Mouse (Mus musculus): ENCODE data around the gene Plxna1. TPM values are rescaled to one million over a fixed set of nuclear protein-coding genes. Genes with fewer than 3 reads are reported as not detected.

Plxna1 gene
- total RNA-seq, 2 experiments from 2014 or later, result 10.9 to 13.0 TPM

- DNase-seq, result no peak
- intact Hi-C loops (cut with DNase I), result no loop called here
- TF ChIP-seq CTCF (IDR thresholded peaks at IDR 0.05), result no peak
- no peak overlapping the region for H3K4me3 ChIP-seq
- H3K27ac ChIP-seq, result no peak overlapping the region
Measured at GRCm38 (mm10) chr6:89386956-89387355, 24.5 kb upstream of the Plxna1 start.

GRCm38 (mm10) chr6:89384699-89385098 lies 22.3 kb upstream of the Plxna1 start:
- no peak for TF ChIP-seq CTCF (IDR thresholded peaks at IDR 0.05)
- intact Hi-C loops (cut with DNase I), result no loop called here
- DNase-seq, result no peak
- Histone ChIP-seq H3K4me3 (no peak overlapping the region), H3K27ac (no peak overlapping the region)

GRCm38 (mm10) chr6:89381851-89382250 lies 19.4 kb upstream of the Plxna1 start:
- no peak for DNase-seq
- no peak overlapping the region for H3K4me3 ChIP-seq
- H3K27ac ChIP-seq, result no peak overlapping the region
- no peak for TF ChIP-seq CTCF (IDR thresholded peaks at IDR 0.05)
- intact Hi-C loops (cut with DNase I), result no loop called here

GRCm38 (mm10) chr6:89381172-89381571 lies 18.8 kb upstream of the Plxna1 start:
- Histone ChIP-seq H3K4me3 (no peak overlapping the region), H3K27ac (no peak overlapping the region)
- peak; percentile 31 for DNase-seq
- TF ChIP-seq CTCF (IDR thresholded peaks at IDR 0.05), result no peak
- intact Hi-C loops (cut with DNase I), result no loop called here

GRCm38 (mm10) chr6:89380751-89381150 lies 18.3 kb upstream of the Plxna1 start:
- H3K27ac ChIP-seq, result no peak overlapping the region
- DNase-seq, result no peak
- H3K4me3 ChIP-seq, result no peak overlapping the region
- TF ChIP-seq CTCF (IDR thresholded peaks at IDR 0.05), result no peak
- intact Hi-C loops (cut with DNase I), result no loop called here

- Histone ChIP-seq H3K4me3 (no peak overlapping the region), H3K27ac (no peak overlapping the region)
- no peak for DNase-seq
- TF ChIP-seq CTCF (IDR thresholded peaks at IDR 0.05), result no peak
- intact Hi-C loops (cut with DNase I), result no loop called here
Measured at GRCm38 (mm10) chr6:89378264-89378663, 15.8 kb upstream of the Plxna1 start.

GRCm38 (mm10) chr6:89368812-89369211 lies 6.4 kb upstream of the Plxna1 start:
- intact Hi-C loops (cut with DNase I), result no loop called here
- no peak for DNase-seq
- Histone ChIP-seq H3K4me3 (no peak overlapping the region), H3K27ac (peak overlapping the region; percentile 40; the same call in 1 of the 2 replicates)
- TF ChIP-seq CTCF (IDR thresholded peaks at IDR 0.05), result no peak

- TF ChIP-seq CTCF (IDR thresholded peaks at IDR 0.05), result no peak
- H3K4me3 ChIP-seq, result no peak overlapping the region
- intact Hi-C loops (cut with DNase I), result loop anchor here (5.0 kb wide), 2 partner anchors 268 to 427 kb away; no protein-coding TSS in a partner anchor
- peak; percentile 53 for DNase-seq
- H3K27ac ChIP-seq, result no peak overlapping the region
Measured at GRCm38 (mm10) chr6:89364342-89364741, 1.9 kb upstream of the Plxna1 start.

- intact Hi-C loops (cut with DNase I), result loop anchor here (2.0 to 5.0 kb wide), 3 partner anchors 100 to 426 kb away; no protein-coding TSS in a partner anchor
- Histone ChIP-seq H3K27ac (peak overlapping the region; percentile 60), H3K4me3 (peak overlapping the region; percentile 82)
- TF ChIP-seq CTCF (IDR thresholded peaks at IDR 0.05), result no peak
- no peak for DNase-seq
Measured at GRCm38 (mm10) chr6:89363107-89363451, 659 bp upstream of the Plxna1 start.

GRCm38 (mm10) chr6:89361418-89362280 lies 771 bp downstream of the Plxna1 start:
- TF ChIP-seq CTCF (IDR thresholded peaks at IDR 0.05), result peak; percentile 34; the same call in 1 of the 2 replicates
- intact Hi-C loops (cut with DNase I), result loop anchor here (1.0 to 5.0 kb wide), 4 partner anchors 101 to 424 kb away; no protein-coding TSS in a partner anchor
- peak; percentile 77 for DNase-seq
- Histone ChIP-seq H3K27ac (peak overlapping the region; percentile 87), H3K4me3 (peak overlapping the region; percentile 82)

GRCm38 (mm10) chr6:89360709-89361417 lies 1.6 kb downstream of the Plxna1 start:
- TF ChIP-seq CTCF (IDR thresholded peaks at IDR 0.05), result no peak
- peak overlapping the region; percentile 87 for H3K27ac ChIP-seq

GRCm38 (mm10) chr6:89359771-89360708 lies 2.4 kb downstream of the Plxna1 start:
- intact Hi-C loops (cut with DNase I), result loop anchor here (5.0 kb wide), 2 partner anchors 272 to 423 kb away; no protein-coding TSS in a partner anchor
- DNase-seq, result peak; percentile 75
- Histone ChIP-seq H3K4me3 (peak overlapping the region; percentile 82), H3K27ac (peak overlapping the region; percentile 50)
- TF ChIP-seq CTCF (IDR thresholded peaks at IDR 0.05), result no peak

More at GRCm38 (mm10) chr6:89360709-89361417, 1.6 kb downstream of the Plxna1 start:
- DNase-seq, result peak; percentile 20
- H3K4me3 ChIP-seq, result peak overlapping the region; percentile 82
- intact Hi-C loops (cut with DNase I), result loop anchor here (5.0 kb wide), 2 partner anchors 271 to 424 kb away; no protein-coding TSS in a partner anchor

Data from gastrocnemius, adult 2 months (tissue).